Mouse (Mus musculus) left cerebral cortex, postnatal 4 days (tissue): ENCODE measurements around the gene Pnkp. TPM values are rescaled to one million over a fixed set of nuclear protein-coding genes. Genes with fewer than 3 reads are reported as not detected.
A peak's percentile ranks its signal among the peaks of the same experiment; 100 is the strongest.

ENCODE experiments used
- DNase-seq: peaks from one replicate; pipeline ENCODE4 v3.0.0-alpha.2; 2022
- intact Hi-C: fragments of 180-260 bp; cut with DNase I; formaldehyde crosslinking; loops from one replicate; pipeline ENCODE4 v1.15.1; 2025
- total RNA-seq, 2 experiments: library from RNA; stranded (reverse); gene quantifications; 2 replicates each; pipeline ENCODE4 v1.2.3; 2021

The Pnkp gene
- total RNA-seq = 10 to 100 TPM; 27.5 to 29.3 TPM

DNA sequence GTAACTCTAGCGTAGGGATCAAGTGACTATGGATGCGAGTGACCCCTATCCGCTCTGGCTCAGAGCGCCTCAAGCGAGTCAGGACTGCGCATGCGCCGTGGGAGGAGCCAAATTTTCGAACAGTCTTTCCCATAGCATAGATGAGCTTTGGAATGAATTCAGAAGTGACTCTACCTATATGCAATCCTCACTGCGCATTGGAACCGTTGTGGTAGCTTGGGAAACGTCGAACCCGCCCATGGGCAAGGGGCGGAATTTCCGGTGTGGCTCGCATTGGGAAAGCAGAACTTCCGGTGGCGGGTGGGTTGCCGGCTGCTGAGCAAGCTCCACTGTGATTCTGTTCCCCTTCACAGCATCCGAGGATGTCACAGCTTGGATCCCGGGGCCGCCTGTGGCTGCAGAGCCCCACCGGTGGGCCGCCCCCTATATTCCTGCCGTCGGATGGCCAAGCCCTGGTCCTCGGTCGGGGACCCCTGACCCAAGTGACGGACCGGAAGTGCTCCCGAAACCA lies at the start of gene Pnkp:
TSS of gene Pnkp (plus strand) at position 98 of the 511 bp plus-strand sequence.
- DNase-seq = peak; percentile 83
- intact Hi-C loops = no loop called here

- no peak for DNase-seq
- intact Hi-C loops = no loop called here
Observed at GRCm38 (mm10) chr7:44808927-44809326, 48.0 kb upstream of the Pnkp start.

DNA sequence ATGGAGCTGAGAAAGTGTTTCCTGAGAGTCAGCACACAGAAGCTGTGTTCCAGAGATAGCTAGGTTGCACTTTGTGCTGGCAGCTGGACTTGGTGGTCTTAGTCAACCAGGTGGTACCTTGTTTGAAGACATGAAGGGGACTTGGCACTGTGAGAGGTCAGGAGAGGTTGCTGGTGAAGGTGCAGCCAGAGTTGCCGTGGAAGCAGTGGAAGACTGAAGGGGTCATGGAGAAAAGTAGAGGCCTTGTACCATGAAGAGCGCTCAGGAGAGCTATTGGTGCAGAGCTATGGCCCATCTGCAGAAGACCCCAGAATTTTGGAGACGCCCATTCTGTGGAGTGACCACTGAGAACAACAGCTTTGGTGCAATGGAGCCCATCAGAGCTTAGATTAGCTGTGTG lies 47.5 kb upstream of the Pnkp start:
- intact Hi-C loops = no loop called here
- DNase-seq = no peak

DNA sequence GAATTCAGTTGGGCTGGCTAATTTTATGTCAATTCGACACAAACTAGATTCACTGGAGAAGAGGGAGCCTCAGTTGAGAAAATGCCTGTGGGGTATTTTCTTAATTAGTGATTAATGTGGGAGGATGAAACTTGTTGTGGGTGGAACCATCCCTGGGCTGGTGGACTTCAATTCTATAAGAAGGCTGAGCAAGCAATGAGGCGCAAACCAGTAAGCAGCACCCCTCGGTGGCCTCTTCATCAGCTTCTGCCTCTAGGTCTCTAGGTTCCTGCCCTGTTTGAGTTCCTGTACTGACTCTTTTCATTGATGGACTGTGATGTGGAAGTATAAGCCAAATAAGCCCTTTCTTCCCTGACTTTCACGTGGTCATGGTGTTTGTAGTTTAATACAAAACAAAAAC lies 46.6 kb upstream of the Pnkp start:
- intact Hi-C loops = no loop called here
- no peak for DNase-seq

DNA sequence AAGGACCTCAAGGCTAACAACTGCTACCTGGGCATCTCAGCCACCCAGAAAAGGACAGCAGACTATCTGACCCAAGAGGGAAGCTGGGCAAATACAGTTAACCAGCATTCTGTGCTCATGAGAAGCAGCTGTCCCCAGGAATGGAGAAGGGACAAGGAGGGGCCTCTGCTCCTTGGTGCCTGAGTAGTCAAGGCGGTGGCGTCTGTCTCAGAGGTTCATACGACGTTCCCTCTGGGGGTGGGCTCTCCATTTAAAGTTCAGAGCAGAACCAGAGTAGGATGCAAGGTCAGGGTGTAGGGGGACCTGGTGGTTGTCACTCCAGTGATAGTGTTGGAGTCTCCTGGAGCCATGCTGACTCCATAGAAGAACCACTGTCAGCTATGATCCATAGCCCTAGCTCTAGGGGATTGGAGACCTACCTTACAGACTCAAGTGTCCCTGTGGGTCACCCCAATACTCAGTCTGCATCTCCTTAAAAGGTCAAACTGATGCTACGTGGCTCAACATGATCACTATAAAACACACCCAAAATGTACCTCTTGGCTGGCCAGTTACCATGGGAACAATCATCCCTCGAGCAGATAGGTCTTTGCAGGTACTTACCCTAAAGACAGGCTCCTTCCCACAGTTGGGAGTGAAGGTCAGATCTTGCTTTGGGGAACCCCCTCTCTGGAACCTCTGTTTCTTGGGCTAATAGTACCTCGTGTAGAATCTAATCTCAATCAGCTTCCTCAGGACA lies 46.0 kb upstream of the Pnkp start:
- intact Hi-C loops = no loop called here

DNA sequence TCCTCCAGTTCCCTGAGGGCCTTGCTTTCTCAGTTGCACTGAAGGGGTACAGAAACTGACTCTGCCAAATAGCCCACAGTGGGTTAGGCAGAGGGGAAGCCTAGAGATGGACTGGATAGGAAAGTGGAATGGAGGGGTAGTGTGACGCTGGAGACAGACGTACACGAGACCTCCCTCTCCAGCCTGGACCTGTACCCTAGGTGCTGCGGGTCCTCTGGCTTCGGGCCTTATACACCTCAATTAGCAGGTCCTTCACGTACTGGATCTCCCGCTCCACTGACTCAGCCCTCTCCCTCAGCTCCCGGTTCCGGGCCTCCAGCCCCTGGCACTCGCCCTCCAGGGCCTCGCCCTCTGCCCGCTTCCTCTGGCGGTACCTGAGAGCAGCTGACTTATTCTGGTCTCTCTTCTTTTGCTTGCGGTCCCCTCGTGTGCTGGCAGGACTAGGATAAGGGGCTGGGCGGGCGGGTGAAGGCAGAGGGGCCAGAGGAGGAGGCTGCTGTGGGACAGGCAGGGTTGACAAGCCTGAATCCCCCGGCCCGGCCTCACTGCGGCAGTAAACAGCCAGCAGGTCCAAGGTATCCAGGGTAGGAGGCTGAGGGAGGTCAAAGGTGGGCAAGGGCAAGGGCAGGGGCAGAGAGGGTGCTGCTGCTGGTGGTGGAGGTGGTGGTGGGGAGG lies 44.2 kb upstream of the Pnkp start:
- no peak for DNase-seq
- intact Hi-C loops = no loop called here

More for the DNA sequence above, 46.0 kb upstream of the Pnkp start:
- no peak for DNase-seq

DNA sequence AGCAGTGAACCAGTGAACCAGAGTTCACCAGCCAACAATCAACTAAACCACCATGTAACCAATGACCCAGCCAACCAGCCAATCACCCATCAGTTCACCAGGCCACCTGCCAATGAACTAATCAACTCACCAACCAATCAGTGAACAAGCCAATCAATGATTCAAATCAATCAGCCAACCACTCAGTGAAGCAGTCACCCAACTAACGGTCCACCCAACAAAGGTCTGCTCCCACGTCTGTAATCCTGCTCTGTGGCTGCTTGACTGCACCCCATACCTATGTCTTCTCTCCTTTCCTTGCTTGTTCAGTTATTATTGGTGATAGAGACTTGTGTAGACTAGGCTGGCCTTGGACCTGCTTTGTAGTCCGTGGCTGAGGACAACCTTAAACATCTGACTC lies 43.0 kb upstream of the Pnkp start:
- intact Hi-C loops = no loop called here
- no peak for DNase-seq

- no peak for DNase-seq
- intact Hi-C loops = no loop called here
Observed at GRCm38 (mm10) chr7:44814423-44814822, 42.5 kb upstream of the Pnkp start.

DNA sequence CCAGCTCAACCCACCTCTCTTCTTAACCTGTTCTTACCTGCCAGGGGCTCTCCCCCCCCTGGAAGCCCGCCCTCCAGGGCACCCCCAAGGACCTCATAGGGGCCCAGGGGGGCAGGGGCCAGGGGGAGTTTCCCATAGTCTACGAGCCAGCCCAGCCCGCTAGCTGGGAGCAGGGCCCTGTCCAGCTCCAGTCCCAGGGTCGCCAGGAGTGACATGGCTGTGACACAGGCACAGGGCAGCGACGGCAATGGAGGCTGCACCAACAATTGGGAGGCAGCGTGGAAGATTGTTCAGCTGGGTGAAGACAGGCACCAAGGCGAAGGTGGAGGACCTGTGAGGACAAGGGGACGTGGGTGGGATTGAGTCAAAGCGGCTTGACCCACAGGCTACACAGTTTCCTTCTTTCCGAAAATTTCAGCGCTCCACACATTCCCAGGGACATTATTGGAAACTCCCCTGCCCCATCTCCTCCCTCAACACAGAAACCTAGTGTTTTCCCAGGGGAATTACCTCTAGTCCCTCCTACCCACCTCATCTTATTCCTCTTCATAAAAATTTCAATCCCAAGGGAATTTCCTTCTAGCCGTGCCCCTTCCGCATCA lies 41.9 kb upstream of the Pnkp start:
- intact Hi-C loops = no loop called here
- DNase-seq = peak; percentile 29

DNA sequence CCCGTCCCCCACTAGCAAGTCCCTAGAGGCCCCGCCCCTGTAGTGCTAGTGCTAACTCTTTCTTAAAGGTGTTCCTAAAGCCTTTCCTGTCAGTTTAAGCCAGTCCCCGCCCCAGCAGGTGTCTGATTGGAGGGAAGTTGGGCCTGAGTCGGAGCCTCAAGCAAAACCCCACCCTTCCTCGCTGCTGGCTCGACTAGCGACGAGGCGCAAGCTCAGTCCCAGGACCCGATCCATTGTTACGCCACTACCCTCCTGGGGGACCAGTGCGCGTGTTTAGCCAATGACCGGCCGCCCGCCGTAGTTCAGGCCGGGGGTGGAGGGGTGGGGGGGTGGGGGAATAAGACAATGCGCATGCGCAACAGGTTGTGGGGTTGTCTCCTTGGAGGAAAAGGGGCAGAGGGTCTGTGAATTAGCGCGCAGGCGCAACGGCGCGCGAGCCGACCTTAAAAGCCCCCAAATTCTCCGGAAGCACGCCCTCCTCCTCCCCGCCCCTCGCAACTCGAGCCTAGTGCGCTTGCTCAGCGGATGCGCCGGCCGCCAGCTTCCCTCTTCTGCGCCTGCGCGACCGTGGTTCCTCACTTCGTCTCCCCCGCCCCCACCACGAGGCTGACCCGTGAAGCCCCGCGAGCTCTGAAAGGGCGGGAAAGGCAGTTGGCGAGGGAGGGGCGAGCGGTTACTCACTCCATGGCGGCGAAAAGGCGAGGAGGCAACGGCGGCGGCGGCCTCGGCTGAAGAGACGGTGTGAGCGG lies 41.0 kb upstream of the Pnkp start, which contains the start of the genes Nup62 and Il4i1:
TSS of gene Nup62 (plus strand) at position 368 of the 749 bp plus-strand sequence.
TSS of gene Il4i1 (plus strand) at position 667 of the 749 bp plus-strand sequence.
- intact Hi-C loops = no loop called here
- peak; percentile 100 for DNase-seq

DNA sequence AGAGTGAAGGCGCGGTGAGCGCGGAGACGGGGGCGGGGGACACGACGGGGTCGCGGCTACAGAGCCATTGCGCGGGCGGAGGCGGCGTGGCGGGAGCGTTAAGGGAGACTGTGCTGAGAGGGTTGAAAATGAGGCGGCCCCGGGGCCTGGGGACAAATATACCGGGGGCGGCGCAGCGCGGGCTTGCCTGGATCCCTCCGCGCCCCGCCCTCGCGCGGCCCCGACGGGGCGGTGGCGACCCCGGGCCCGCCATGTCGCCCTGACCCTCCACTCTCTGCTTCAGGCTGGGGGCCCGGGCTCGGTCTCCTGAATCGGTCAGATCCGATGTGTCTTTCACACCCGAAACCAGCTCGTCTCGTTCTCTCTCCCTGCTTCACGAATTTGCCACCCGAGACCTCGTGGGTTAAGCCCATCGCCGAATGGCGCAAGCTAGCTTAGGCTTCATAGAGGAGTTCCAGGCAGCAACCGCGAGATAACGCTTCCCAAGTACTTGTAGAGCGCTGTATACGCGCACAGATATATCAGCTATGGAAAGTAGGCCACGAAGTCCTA lies 40.4 kb upstream of the Pnkp start, which contains the start of gene Atf5:
TSS of gene Atf5 (minus strand) at position 189 of the 552 bp plus-strand sequence.
- intact Hi-C loops = no loop called here
- DNase-seq = no peak

GRCm38 (mm10) chr7:44817441-44817840 lies 39.5 kb upstream of the Pnkp start:
- DNase-seq = no peak
- intact Hi-C loops = no loop called here

DNA sequence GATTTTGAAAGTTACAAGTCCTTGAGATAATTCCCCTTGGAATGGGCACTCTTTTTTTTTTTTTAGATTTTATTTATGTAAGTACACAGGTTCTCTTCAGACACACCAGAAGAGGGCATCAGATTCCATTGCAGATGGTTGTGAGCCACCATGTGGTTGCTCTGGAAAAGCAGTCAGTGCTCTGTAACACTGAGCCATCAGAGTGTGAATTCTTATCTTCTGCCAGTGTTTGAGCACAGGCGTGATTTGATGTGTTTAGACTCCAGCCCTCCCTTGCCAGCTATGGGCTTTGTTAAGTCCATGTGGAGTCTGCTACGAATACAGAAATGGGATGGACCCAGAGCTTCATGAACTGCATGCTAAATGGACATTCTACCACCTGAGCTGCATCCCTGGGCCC lies 38.8 kb upstream of the Pnkp start:
- DNase-seq = no peak
- intact Hi-C loops = no loop called here

- peak; percentile 37 for DNase-seq
- intact Hi-C loops = no loop called here
Observed at GRCm38 (mm10) chr7:44818751-44819235, 38.1 kb upstream of the Pnkp start.

GRCm38 (mm10) chr7:44819391-44819790 lies 37.5 kb upstream of the Pnkp start:
- intact Hi-C loops = no loop called here

GRCm38 (mm10) chr7:44819863-44820262 lies 37.1 kb upstream of the Pnkp start:
- intact Hi-C loops = no loop called here
- DNase-seq = no peak

More at GRCm38 (mm10) chr7:44819391-44819790, 37.5 kb upstream of the Pnkp start:
- DNase-seq = no peak

DNA sequence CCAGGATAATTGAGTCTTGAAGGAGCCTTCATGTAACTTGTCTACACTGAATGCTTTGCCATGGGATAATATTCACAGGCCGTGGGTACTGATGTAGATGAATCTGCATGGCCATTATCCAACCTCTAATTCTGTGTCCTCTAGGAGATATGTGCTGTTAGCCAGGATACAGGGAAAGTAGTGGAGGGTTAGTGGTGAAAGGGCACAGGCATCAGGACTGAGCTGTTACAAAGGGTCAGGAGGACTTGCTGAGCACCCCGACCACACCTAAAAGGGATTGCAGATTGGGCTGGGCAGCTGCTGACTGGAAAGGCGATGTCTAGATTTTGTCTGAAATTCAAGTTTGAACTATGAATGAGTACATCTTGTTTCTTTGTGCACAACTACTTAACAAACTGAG lies 36.4 kb upstream of the Pnkp start:
- no peak for DNase-seq
- intact Hi-C loops = no loop called here

GRCm38 (mm10) chr7:44821666-44822448 lies 35.1 kb upstream of the Pnkp start:
- intact Hi-C loops = no loop called here
- no peak for DNase-seq

DNA sequence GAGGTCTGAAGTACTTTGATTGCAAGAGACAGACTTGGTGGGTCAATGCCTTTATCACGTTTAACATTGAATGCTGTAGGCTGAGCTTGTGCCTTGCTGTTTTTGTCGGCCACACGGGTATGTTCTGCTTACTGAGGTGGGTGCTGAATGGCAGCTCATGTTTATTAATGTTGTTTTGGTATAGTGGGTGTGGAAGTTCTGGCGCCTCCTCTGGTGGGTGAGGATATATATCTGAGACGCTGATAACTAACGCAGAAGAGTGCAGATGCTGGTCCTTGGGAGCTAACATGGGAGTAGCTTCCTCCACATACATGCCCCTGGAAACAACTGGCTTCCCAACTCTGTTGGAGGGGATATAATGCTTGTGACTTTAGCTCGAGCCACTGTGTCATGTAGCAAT lies 33.5 kb upstream of the Pnkp start:
- DNase-seq = no peak

More for the DNA sequence above, 33.5 kb upstream of the Pnkp start:
- intact Hi-C loops = no loop called here
